7 mouse cellular contexts compared by ENCODE assay signal in genomic region chr14:118701991-118702608, GRCm38 (mm10). TPM values are rescaled to one million over a fixed set of nuclear protein-coding genes. Genes with fewer than 3 reads are reported as not detected.
A peak's percentile ranks its signal among the peaks of the same experiment; 100 is the strongest.
DNase-seq lines count a peak whose midpoint lies in the region; ATAC-seq lines count a peak whose summit lies in the region.

No protein-coding gene starts in this region.

- WGBS in forebrain, embryonic 13.5 days: 59% methylated on average over 7 of the region's 7 CpGs

- peaks cover 29% of the 10 kb centered on the region for H3K36me3 ChIP-seq in megakaryocyte, embryonic 14.5 days (replicated peaks; ENCODE audit: low read length)
- no peaks in the 10 kb centered on the region for H3K36me3 ChIP-seq in forebrain, embryonic 13.5 days (ENCODE audit: poor library complexity, severe bottlenecking)

- H3K4me2 ChIP-seq in forebrain, embryonic 13.5 days: no peak overlapping the region

- H3K27me3 ChIP-seq in megakaryocyte, embryonic 14.5 days (replicated peaks): no peaks in the 10 kb centered on the region
- peaks cover 31% of the 10 kb centered on the region for H3K27me3 ChIP-seq in forebrain, embryonic 13.5 days

- no peaks in the 10 kb centered on the region for H3K9me3 ChIP-seq in megakaryocyte, embryonic 14.5 days
- no peaks in the 10 kb centered on the region for H3K9me3 ChIP-seq in forebrain, embryonic 13.5 days (replicated peaks)

- DNase-seq in adrenal gland, adult 2 months: peak; percentile 76
- DNase-seq in lung, postnatal 4 days: peak; percentile 45 to 60
- no peak for DNase-seq in frontal cortex, postnatal 36 days (ENCODE audit: low spot score in 2 of 2)

- no peak overlapping the region for H3K9ac ChIP-seq in forebrain, embryonic 13.5 days

- no peak overlapping the region for H3K27ac ChIP-seq in forebrain, embryonic 13.5 days

- no peak for ATAC-seq in megakaryocyte, adult 5-6 weeks (ENCODE audit: poor library complexity, severe bottlenecking)
- 0 out of 2 replicates have a peak, but pooled peaks have one; percentile 7 for ATAC-seq in granulocyte monocyte progenitor cell, adult 5-6 weeks (replicated peaks; ENCODE audit: poor library complexity, severe bottlenecking)
- ATAC-seq in forebrain, embryonic 13.5 days: no peak

- peak overlapping the region; percentile 43 for H3K4me3 ChIP-seq in megakaryocyte, embryonic 14.5 days (replicated peaks)
- no peak overlapping the region for H3K4me3 ChIP-seq in forebrain, embryonic 13.5 days

- peaks cover 66% of the 10 kb centered on the region for H3K4me1 ChIP-seq in megakaryocyte, embryonic 14.5 days
- H3K4me1 ChIP-seq in forebrain, embryonic 13.5 days: peaks cover 11% of the 10 kb centered on the region

RNA-seq across cellular contexts. Expression of gene Abcc4, which starts 3.9 kb away (rescaled TPM):
- polyA plus RNA-seq in megakaryocyte, embryonic 14.5 days (2012; ENCODE audit: insufficient read depth, low replicate concordance): 1.7 and 1.8 TPM in 2 replicates
- total RNA-seq in megakaryocyte, adult 5-6 weeks (2015): 29.8 and 32.4 TPM in 2 replicates
- 24.6 and 28.5 TPM in 2 replicates for total RNA-seq in megakaryocyte, adult 5-6 weeks (2017)
- 10 to 100 TPM; 17.9 to 20.2 TPM for total RNA-seq in adrenal gland, adult 2 months (2021)
- 4.2 and 9.6 TPM in 2 replicates for polyA plus RNA-seq in adrenal gland, adult 2 months (2012; rRNA removed)
- total RNA-seq in granulocyte monocyte progenitor cell, adult 5-6 weeks (2014; fragmentation: Nextera tagmentation): 42.4 and 42.7 TPM in 2 replicates
- 34.0 and 38.8 TPM in 2 replicates for total RNA-seq in granulocyte monocyte progenitor cell, adult 5-6 weeks (2017)
- 0.96 and 1.2 TPM in 2 replicates for polyA plus RNA-seq in forebrain, embryonic 13.5 days (2015; fragmentation: Nextera tagmentation; extraction: Ambion mirVana)

Comparison
In these comparisons a context has a peak if more than half of its experiments do, and no peak if none do; other contexts are left out.
1. DNase-seq: peak in adrenal gland, adult 2 months (single experiment) and lung, postnatal 4 days (2 of 2); none in frontal cortex, postnatal 36 days (0 of 2).